Mouse (Mus musculus) limb, embryonic 14.5 days (tissue): Measurements from ENCODE around the gene Cped1. TPM values are rescaled to one million over a fixed set of nuclear protein-coding genes. Genes with fewer than 3 reads are reported as not detected.

Experiments used
- ATAC-seq: fragments of 200-750 bp; cut with Nextera tagmentation; 2 replicates; pipeline ENCODE4 v1.8.0; 2017; ENCODE audit warnings: low read depth, moderate number of reproducible peaks, moderate TSS enrichment; ENCODE audit not compliant: low FRiP score
- DNase-seq: peaks from one replicate; pipeline ENCODE4 v3.0.0-alpha.2; 2015; ENCODE audit warnings: low spot score
- H3K27ac ChIP-seq: fragments of 300-500 bp; sonication (generic); replicated peaks from 2 replicates; pipeline ENCODE4 v1.5.1; 2014; ENCODE audit warnings: low read depth, mild to moderate bottlenecking, low read length, moderate library complexity, mixed read lengths
- H3K27me3 ChIP-seq: fragments of 300-500 bp; sonication (generic); 2 replicates; pipeline ENCODE4 v1.6.1; 2014; ENCODE audit warnings: low read length, mixed read lengths; ENCODE audit not compliant: control insufficient read depth, insufficient read depth
- H3K36me3 ChIP-seq: fragments of 300-500 bp; sonication (generic); 2 replicates; pipeline ENCODE4 v1.6.1; 2014; ENCODE audit warnings: mild to moderate bottlenecking, low read length, moderate library complexity, mixed read lengths; ENCODE audit not compliant: control insufficient read depth, insufficient read depth
- H3K4me1 ChIP-seq: fragments of 300-500 bp; sonication (generic); 2 replicates; pipeline ENCODE4 v1.6.1; 2014; ENCODE audit warnings: antibody characterized with exemption, low read length, mixed read lengths; ENCODE audit not compliant: control insufficient read depth, insufficient read depth
- H3K4me2 ChIP-seq: fragments of 300-500 bp; sonication (generic); replicated peaks from 2 replicates; pipeline ENCODE4 v1.6.1; 2014; ENCODE audit warnings: low read depth, mild to moderate bottlenecking, low read length, moderate library complexity; ENCODE audit not compliant: severe bottlenecking
- H3K4me3 ChIP-seq: fragments of 300-500 bp; sonication (generic); replicated peaks from 2 replicates; pipeline ENCODE4 v1.5.1; 2014; ENCODE audit warnings: low read length
- H3K9ac ChIP-seq: fragments of 300-500 bp; sonication (generic); 2 replicates; pipeline ENCODE4 v1.6.1; 2014; ENCODE audit warnings: mild to moderate bottlenecking, low read depth, low read length, moderate library complexity; ENCODE audit not compliant: severe bottlenecking
- H3K9me3 ChIP-seq: fragments of 300-500 bp; sonication (generic); 2 replicates; pipeline ENCODE4 v1.6.1; 2016; ENCODE audit warnings: low read length; ENCODE audit not compliant: control insufficient read depth
- POLR2A ChIP-seq: fragments of 200-500 bp; IDR thresholded peaks from 2 replicates; pipeline ENCODE4 v1.8.0; 2012; ENCODE audit warnings: inconsistent platforms, mild to moderate bottlenecking, moderate library complexity, borderline replicate concordance; ENCODE audit not compliant: insufficient read depth, insufficient read length; ENCODE audit errors: extremely low read depth
- WGBS: fragments of 180-500 bp; shearing (Covaris S2); extraction: QIAGEN DNeasy Blood & Tissue Kit; methylation state at CpG from one replicate; pipeline ENCODE4 v1.1.7; 2014; 5-methylcytosine and 5-hydroxymethylcytosine counted together
- polyA plus RNA-seq, 2 experiments: library from polyadenylated mRNA; depleted of rRNA in 1 of 2; stranded (reverse) in 1 of 2; unstranded in 1 of 2; fragments of >200 nt; fragmentation: Nextera tagmentation in 1 of 2; extraction: Ambion mirVana in 1 of 2; gene quantifications; 2 replicates each; pipeline versions ENCODE4 v1.2.1 to v1.2.3; 2012 to 2014

Cped1 gene
- polyA plus RNA-seq (2012; rRNA removed) (29.2 and 31.0 TPM in 2 replicates), polyA plus RNA-seq (2014; fragmentation: Nextera tagmentation; extraction: Ambion mirVana) (44.3 and 55.7 TPM in 2 replicates)

GRCm38 (mm10) chr6:21985732-21986540 is at the start of gene Cped1:
Gene Cped1 (plus strand): TSS chr6:21985916.
- no peaks in the 10 kb centered on the region for H3K36me3 ChIP-seq
- under 1% methylated on average over 38 of the region's 38 CpGs for WGBS
- peak within 1 kb of the TSS; percentile 84 for H3K27ac ChIP-seq
- H3K9me3 ChIP-seq, result no peaks in the 10 kb centered on the region
- H3K4me1 ChIP-seq, result peaks cover 8% of the 10 kb centered on the region; the same call in 1 of the 2 replicates
- H3K4me3 ChIP-seq, result peak within 1 kb of the TSS; percentile 60
- H3K27me3 ChIP-seq, result no peaks in the 10 kb centered on the region
- H3K9ac ChIP-seq, result peak within 1 kb of the TSS; percentile 84
- H3K4me2 ChIP-seq, result peak within 1 kb of the TSS; percentile 67
- ATAC-seq (peak; percentile 33), DNase-seq (peak; percentile 79)
- peak; percentile 79; the same call in 1 of the 2 replicates for TF ChIP-seq POLR2A

- ATAC-seq (no peak), DNase-seq (no peak)
- H3K4me1 ChIP-seq, result no peaks in the 10 kb centered on the region
- 80% methylated on average over 4 of the region's 4 CpGs for WGBS
- H3K27ac ChIP-seq, result no peak overlapping the region
- no peaks in the 10 kb centered on the region for H3K36me3 ChIP-seq
- H3K4me2 ChIP-seq, result no peak overlapping the region
- H3K9me3 ChIP-seq, result no peaks in the 10 kb centered on the region
- H3K27me3 ChIP-seq, result no peaks in the 10 kb centered on the region
- no peak for TF ChIP-seq POLR2A
- H3K4me3 ChIP-seq, result no peak overlapping the region
- no peak overlapping the region for H3K9ac ChIP-seq
These were observed 47.6 kb upstream of the Cped1 start for GRCm38 (mm10) chr6:21937981-21938635.

GRCm38 (mm10) chr6:21949226-21949731 is 36.4 kb upstream of the Cped1 start, which contains the start of gene Ing3:
Gene Ing3 (plus strand): TSS chr6:21949571.
- Histone ChIP-seq H3K4me3 (peak within 1 kb of the TSS; percentile 85), H3K36me3 (peaks cover 20% of the 10 kb centered on the region), H3K9me3 (no peaks in the 10 kb centered on the region), H3K27me3 (no peaks in the 10 kb centered on the region), H3K9ac (peak within 1 kb of the TSS; percentile 85), H3K4me1 (peaks cover 5% of the 10 kb centered on the region), H3K27ac (peak within 1 kb of the TSS; percentile 99), H3K4me2 (peak within 1 kb of the TSS; percentile 73)
- DNase-seq, result peak; percentile 98
- ATAC-seq, result peak; percentile 98
- 2% methylated on average over 35 of the region's 35 CpGs for WGBS
- no peak for TF ChIP-seq POLR2A

- H3K27ac ChIP-seq, result peak overlapping the region; percentile 99
- H3K27me3 ChIP-seq, result no peaks in the 10 kb centered on the region
- H3K4me1 ChIP-seq, result peaks cover 5% of the 10 kb centered on the region
- 1% methylated on average over 51 of the region's 68 CpGs for whole genome bisulfite sequencing
- peak overlapping the region; percentile 85 for H3K4me3 ChIP-seq
- DNase-seq, result peak; percentile 87
- no peaks in the 10 kb centered on the region for H3K9me3 ChIP-seq
- peak; percentile 94 for ATAC-seq
- peaks cover 26% of the 10 kb centered on the region for H3K36me3 ChIP-seq
- peak overlapping the region; percentile 73 for H3K4me2 ChIP-seq
- peak overlapping the region; percentile 85 for H3K9ac ChIP-seq
- no peak for TF ChIP-seq POLR2A
These were observed 35.8 kb upstream of the Cped1 start for GRCm38 (mm10) chr6:21949771-21950448.

- peak overlapping the region; percentile 85 for H3K4me3 ChIP-seq
- WGBS, result 86% methylated on average over 2 of the region's 2 CpGs
- no peak overlapping the region for H3K27ac ChIP-seq
- DNase-seq (no peak), ATAC-seq (no peak)
- peaks cover 5% of the 10 kb centered on the region for H3K4me1 ChIP-seq
- no peaks in the 10 kb centered on the region for H3K9me3 ChIP-seq
- peak overlapping the region; percentile 73 for H3K4me2 ChIP-seq
- no peak for TF ChIP-seq POLR2A
- peak overlapping the region; percentile 85 for H3K9ac ChIP-seq
- no peaks in the 10 kb centered on the region for H3K27me3 ChIP-seq
- H3K36me3 ChIP-seq, result peaks cover 34% of the 10 kb centered on the region
These were observed 35.0 kb upstream of the Cped1 start for GRCm38 (mm10) chr6:21950676-21951075.
